Mouse (Mus musculus) limb, embryonic 10.5 days (tissue): ENCODE measurements around the gene Lca5l. TPM values are rescaled to one million over a fixed set of nuclear protein-coding genes. Genes with fewer than 3 reads are reported as not detected.
"Not testable (repeated sequence)": the region's sequence is repeated elsewhere in the genome, so short reads cannot be mapped to it uniquely, and the experiment has no call there.

Experiments
- DNase-seq: peaks from one replicate; pipeline ENCODE4 v3.0.0-alpha.2; 2017; ENCODE audit warnings: low spot score
- H3K27ac ChIP-seq: fragments of 300-500 bp; sonication (generic); 2 replicates; pipeline ENCODE4 v1.5.1; 2016; ENCODE audit warnings: mild to moderate bottlenecking
- H3K27me3 ChIP-seq: fragments of 300-500 bp; sonication (generic); 2 replicates; pipeline ENCODE4 v1.6.1; 2016; ENCODE audit warnings: low read depth, mild to moderate bottlenecking; ENCODE audit not compliant: poor library complexity, severe bottlenecking
- H3K36me3 ChIP-seq: fragments of 300-500 bp; sonication (generic); 2 replicates; pipeline ENCODE4 v1.6.1; 2016; ENCODE audit warnings: mild to moderate bottlenecking, moderate library complexity
- H3K4me1 ChIP-seq: fragments of 300-500 bp; sonication (generic); 2 replicates; pipeline ENCODE4 v1.6.1; 2016
- H3K4me3 ChIP-seq: fragments of 300-500 bp; sonication (generic); 2 replicates; pipeline ENCODE4 v1.5.1; 2016; ENCODE audit warnings: mild to moderate bottlenecking, moderate library complexity
- H3K9me3 ChIP-seq: fragments of 300-500 bp; sonication (generic); replicated peaks from 2 replicates; pipeline ENCODE4 v1.6.1; 2016; ENCODE audit warnings: mild to moderate bottlenecking
- WGBS: fragments of 180-500 bp; shearing (Covaris S2); methylation state at CpG from one replicate; pipeline ENCODE4 v1.1.7; 2016; 5-methylcytosine and 5-hydroxymethylcytosine counted together
- polyA plus RNA-seq: library from polyadenylated mRNA; unstranded; fragments of >200 nt; fragmentation: Nextera tagmentation; extraction: Ambion mirVana; gene quantifications from 2 replicates; pipeline ENCODE4 v1.2.1, GENCODE M21; 2016

Gene Lca5l
- polyA plus RNA-seq, 1 experiment from 2014 or later, result 0.73 TPM

GRCm38 (mm10) chr16:96159091-96159731 is 32.9 kb downstream of the Lca5l start:
- Histone ChIP-seq H3K27me3 (no peaks in the 10 kb centered on the region), H3K27ac (peak overlapping the region; percentile 96), H3K36me3 (peaks cover 27% of the 10 kb centered on the region), H3K4me3 (peak overlapping the region; percentile 68), H3K9me3 (no peaks in the 10 kb centered on the region), H3K4me1 (peaks cover 18% of the 10 kb centered on the region)
- DNase-seq, result peak; percentile 89
- WGBS, result 1% methylated on average over 66 of the region's 67 CpGs

- peaks cover 18% of the 10 kb centered on the region for H3K4me1 ChIP-seq
- H3K9me3 ChIP-seq, result no peaks in the 10 kb centered on the region
- peak overlapping the region; percentile 96 for H3K27ac ChIP-seq
- 75% methylated on average over 12 of the region's 12 CpGs for WGBS
- peak overlapping the region; percentile 68 for H3K4me3 ChIP-seq
- peak; percentile 37 for DNase-seq
- H3K36me3 ChIP-seq, result peaks cover 33% of the 10 kb centered on the region
- H3K27me3 ChIP-seq, result no peaks in the 10 kb centered on the region
Measured at GRCm38 (mm10) chr16:96158511-96159080, 33.5 kb downstream of the Lca5l start.

GRCm38 (mm10) chr16:96157171-96157570 is 34.9 kb downstream of the Lca5l start:
- no peak for DNase-seq
- Histone ChIP-seq H3K27me3 (no peaks in the 10 kb centered on the region), H3K4me1 (peaks cover 18% of the 10 kb centered on the region), H3K36me3 (peaks cover 45% of the 10 kb centered on the region), H3K4me3 (no peak overlapping the region), H3K9me3 (no peaks in the 10 kb centered on the region), H3K27ac (no peak overlapping the region)
- 91% methylated on average over 11 of the region's 11 CpGs for WGBS

GRCm38 (mm10) chr16:96156019-96156418 is 36.1 kb downstream of the Lca5l start:
- Histone ChIP-seq H3K9me3 (no peaks in the 10 kb centered on the region), H3K4me1 (peaks cover 21% of the 10 kb centered on the region), H3K27ac (no peak overlapping the region), H3K4me3 (no peak overlapping the region), H3K27me3 (no peaks in the 10 kb centered on the region), H3K36me3 (peaks cover 52% of the 10 kb centered on the region)
- 94% methylated on average over 8 of the region's 8 CpGs for WGBS
- no peak for DNase-seq

- H3K4me3 ChIP-seq, result no peak overlapping the region
- no peaks in the 10 kb centered on the region for H3K27me3 ChIP-seq
- no peaks in the 10 kb centered on the region for H3K9me3 ChIP-seq
- no peak for DNase-seq
- 93% methylated on average over 2 of the region's 2 CpGs for WGBS
- H3K27ac ChIP-seq, result no peak overlapping the region
- peaks cover 13% of the 10 kb centered on the region for H3K4me1 ChIP-seq
- peaks cover 52% of the 10 kb centered on the region for H3K36me3 ChIP-seq
Measured at GRCm38 (mm10) chr16:96154476-96154875, 37.6 kb downstream of the Lca5l start.

- no peak overlapping the region for H3K4me3 ChIP-seq
- H3K9me3 ChIP-seq, result no peaks in the 10 kb centered on the region
- DNase-seq, result peak; percentile 90
- peaks cover 43% of the 10 kb centered on the region for H3K36me3 ChIP-seq
- H3K27me3 ChIP-seq, result no peaks in the 10 kb centered on the region
- WGBS, result 25% methylated on average over 9 of the region's 9 CpGs
- no peak overlapping the region for H3K27ac ChIP-seq
- peaks cover 7% of the 10 kb centered on the region for H3K4me1 ChIP-seq
Measured at GRCm38 (mm10) chr16:96151551-96151950, 40.5 kb downstream of the Lca5l start.

- H3K4me3 ChIP-seq, result no peak overlapping the region
- no peak overlapping the region for H3K27ac ChIP-seq
- DNase-seq, result no peak
- no peaks in the 10 kb centered on the region for H3K9me3 ChIP-seq
- WGBS, result 73% methylated on average over 4 of the region's 4 CpGs
- no peaks in the 10 kb centered on the region for H3K27me3 ChIP-seq
- H3K36me3 ChIP-seq, result peaks cover 43% of the 10 kb centered on the region
- H3K4me1 ChIP-seq, result peaks cover 12% of the 10 kb centered on the region
Measured at GRCm38 (mm10) chr16:96150995-96151394, 41.1 kb downstream of the Lca5l start.

- Histone ChIP-seq H3K36me3 (peaks cover 27% of the 10 kb centered on the region), H3K4me1 (peaks cover 16% of the 10 kb centered on the region), H3K4me3 (no peak overlapping the region), H3K27me3 (no peaks in the 10 kb centered on the region), H3K27ac (no peak overlapping the region), H3K9me3 (no peaks in the 10 kb centered on the region)
- WGBS, result 83% methylated on average over 9 of the region's 9 CpGs
- no peak for DNase-seq
Measured at GRCm38 (mm10) chr16:96149311-96149710, 42.8 kb downstream of the Lca5l start.

- H3K9me3 ChIP-seq, result no peaks in the 10 kb centered on the region
- H3K36me3 ChIP-seq, result peaks cover 22% of the 10 kb centered on the region
- H3K4me3 ChIP-seq, result no peak overlapping the region
- no peaks in the 10 kb centered on the region for H3K27me3 ChIP-seq
- DNase-seq, result no peak
- no peak overlapping the region for H3K27ac ChIP-seq
- H3K4me1 ChIP-seq, result peaks cover 16% of the 10 kb centered on the region
- 81% methylated on average over 6 of the region's 6 CpGs for WGBS
Measured at GRCm38 (mm10) chr16:96148834-96149233, 43.2 kb downstream of the Lca5l start.

GRCm38 (mm10) chr16:96145814-96146213 is 46.3 kb downstream of the Lca5l start:
- Histone ChIP-seq H3K27me3 (no peaks in the 10 kb centered on the region), H3K27ac (peak overlapping the region; percentile 77), H3K4me3 (peak overlapping the region; percentile 69), H3K9me3 (no peaks in the 10 kb centered on the region), H3K36me3 (no peaks in the 10 kb centered on the region), H3K4me1 (peaks cover 13% of the 10 kb centered on the region)
- under 1% methylated on average over 5 of the region's 5 CpGs for WGBS
- no peak for DNase-seq

- Histone ChIP-seq H3K4me1 (peaks cover 13% of the 10 kb centered on the region), H3K27me3 (no peaks in the 10 kb centered on the region), H3K27ac (peak within 1 kb of the TSS; percentile 77), H3K36me3 (no peaks in the 10 kb centered on the region), H3K9me3 (0 out of 2 replicates have a peak, but pooled peaks cover 2% of the 10 kb centered on the region), H3K4me3 (peak within 1 kb of the TSS; percentile 69)
- peak; percentile 100 for DNase-seq
- under 1% methylated on average over 68 of the region's 68 CpGs for WGBS
Measured at GRCm38 (mm10) chr16:96145110-96145800, 46.8 kb downstream of the Lca5l start, which contains the start of gene Wrb. Gene Wrb (plus strand): TSS chr16:96145407.

- peaks cover 13% of the 10 kb centered on the region for H3K4me1 ChIP-seq
- not testable (repeated sequence) for H3K9me3 ChIP-seq, H3K27me3 ChIP-seq, DNase-seq, H3K36me3 ChIP-seq
- 25% methylated on average over 6 of the region's 6 CpGs for WGBS
- H3K4me3 ChIP-seq, result peak overlapping the region; percentile 69
- H3K27ac ChIP-seq, result peak overlapping the region; percentile 77
Measured at GRCm38 (mm10) chr16:96144748-96145109, 47.3 kb downstream of the Lca5l start.

- Histone ChIP-seq H3K27ac (peak overlapping the region; percentile 98), H3K36me3 (peaks cover 34% of the 10 kb centered on the region), H3K4me3 (peak overlapping the region; percentile 77), H3K27me3 (no peaks in the 10 kb centered on the region), H3K9me3 (no peaks in the 10 kb centered on the region), H3K4me1 (peaks cover 21% of the 10 kb centered on the region)
- DNase-seq, result peak; percentile 42
- 4% methylated on average over 9 of the region's 9 CpGs for WGBS
Measured at GRCm38 (mm10) chr16:96128466-96128865, 63.6 kb downstream of the Lca5l start.
